Mouse (Mus musculus) 3134 (cell line): ENCODE data around the gene Slc16a10.

Experiments
- DNase-seq: peaks from one replicate; pipeline ENCODE4 v3.0.0-alpha.2; 2011; ENCODE audit warnings: low spot score; ENCODE audit not compliant: insufficient read length; ENCODE audit errors: extremely low read depth

Slc16a10 gene

GRCm38 (mm10) chr10:40151852-40152549, 9.9 kb upstream of the Slc16a10 start:
- peak; percentile 18 for DNase-seq

GRCm38 (mm10) chr10:40149584-40150145, 7.6 kb upstream of the Slc16a10 start:
- no peak for DNase-seq

GRCm38 (mm10) chr10:40147325-40148059, 5.4 kb upstream of the Slc16a10 start:
- DNase-seq, result no peak

- no peak for DNase-seq
Observed at GRCm38 (mm10) chr10:40146451-40146850, 4.4 kb upstream of the Slc16a10 start.

- no peak for DNase-seq
Observed at GRCm38 (mm10) chr10:40144815-40145214, 2.8 kb upstream of the Slc16a10 start.

GRCm38 (mm10) chr10:40141016-40141851, 824 bp downstream of the Slc16a10 start:
- DNase-seq, result no peak

GRCm38 (mm10) chr10:40139646-40140045, 2.4 kb downstream of the Slc16a10 start:
- DNase-seq, result no peak

- no peak for DNase-seq
Observed at GRCm38 (mm10) chr10:40135807-40136778, 6.0 kb downstream of the Slc16a10 start.

- no peak for DNase-seq
Observed at GRCm38 (mm10) chr10:40134906-40135305, 7.2 kb downstream of the Slc16a10 start.

GRCm38 (mm10) chr10:40133636-40134035, 8.4 kb downstream of the Slc16a10 start:
- DNase-seq, result no peak

GRCm38 (mm10) chr10:40131690-40132418, 10.2 kb downstream of the Slc16a10 start:
- DNase-seq, result no peak

GRCm38 (mm10) chr10:40130126-40130525, 11.9 kb downstream of the Slc16a10 start:
- no peak for DNase-seq

- DNase-seq, result no peak
Observed at GRCm38 (mm10) chr10:40129134-40129533, 12.9 kb downstream of the Slc16a10 start.

- DNase-seq, result no peak
Observed at GRCm38 (mm10) chr10:40128497-40128896, 13.6 kb downstream of the Slc16a10 start.

- DNase-seq, result no peak
Observed at GRCm38 (mm10) chr10:40125200-40125599, 16.9 kb downstream of the Slc16a10 start.

- DNase-seq, result no peak
Observed at GRCm38 (mm10) chr10:40124570-40124969, 17.5 kb downstream of the Slc16a10 start.

GRCm38 (mm10) chr10:40124096-40124495, 18.0 kb downstream of the Slc16a10 start:
- DNase-seq, result no peak

- no peak for DNase-seq
Observed at GRCm38 (mm10) chr10:40119466-40119865, 22.6 kb downstream of the Slc16a10 start.

- no peak for DNase-seq
Observed at GRCm38 (mm10) chr10:40118743-40119387, 23.2 kb downstream of the Slc16a10 start.
